Mouse (Mus musculus): ENCODE data around the gene Duoxa2. TPM values are rescaled to one million over a fixed set of nuclear protein-coding genes. Genes with fewer than 3 reads are reported as not detected.

Gene Duoxa2
- total and polyA plus RNA-seq, 2 experiments = 0.09 TPM; not detected in 1

DNA sequence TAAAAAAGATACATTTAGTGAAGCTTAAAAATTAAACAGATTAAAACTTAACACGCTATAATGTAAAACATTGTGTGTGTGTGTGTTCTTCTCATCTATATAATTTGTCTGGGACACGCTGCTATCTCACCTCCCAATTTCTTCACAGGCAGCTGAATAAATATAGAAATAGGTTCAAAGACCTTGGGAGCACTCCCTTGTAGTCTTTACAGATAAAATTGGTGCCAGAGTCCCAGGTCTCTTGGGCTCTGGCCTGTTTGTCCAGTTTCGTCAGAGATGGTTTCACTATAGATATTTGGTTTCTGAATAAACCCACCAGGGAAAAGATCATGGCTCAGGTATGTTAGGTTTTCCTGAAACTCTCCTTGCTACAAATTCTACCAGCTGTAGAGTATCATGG lies 19.9 kb upstream of the Duoxa2 start:
- 23% methylated on average over 3 of the region's 3 CpGs for WGBS
- Histone ChIP-seq H3K4me1 (ENCODE audit: control insufficient read depth, insufficient read depth, low read length) (peaks cover 1% of the 10 kb centered on the region; the same call in 1 of the 2 replicates), H3K4me3 (ENCODE audit: insufficient read depth, low read depth, low read length) (no peak overlapping the region), H3K79me2 (ENCODE audit: control insufficient read depth, insufficient read depth, low read length) (no peaks in the 10 kb centered on the region), H3K27me3 (ENCODE audit: control insufficient read depth, insufficient read depth, low read length) (no peaks in the 10 kb centered on the region), H3K9ac (ENCODE audit: low read depth, low read length) (no peak overlapping the region), H3K27ac (replicated peaks; ENCODE audit: insufficient read depth, low read depth, low read length) (no peak overlapping the region), H3K36me3 (ENCODE audit: control insufficient read depth, insufficient read depth, low read length) (no peaks in the 10 kb centered on the region)
- no peak for TF ChIP-seq POLR2A (IDR thresholded peaks at IDR 0.05; ENCODE audit: extremely low read depth, insufficient read depth, low read length)
- TF ChIP-seq CTCF (IDR thresholded peaks at IDR 0.05; ENCODE audit: low read depth, low read length) = no peak
- DNase-seq (ENCODE audit: extremely low read depth, low read depth, low spot score) = peak; percentile 65

DNA sequence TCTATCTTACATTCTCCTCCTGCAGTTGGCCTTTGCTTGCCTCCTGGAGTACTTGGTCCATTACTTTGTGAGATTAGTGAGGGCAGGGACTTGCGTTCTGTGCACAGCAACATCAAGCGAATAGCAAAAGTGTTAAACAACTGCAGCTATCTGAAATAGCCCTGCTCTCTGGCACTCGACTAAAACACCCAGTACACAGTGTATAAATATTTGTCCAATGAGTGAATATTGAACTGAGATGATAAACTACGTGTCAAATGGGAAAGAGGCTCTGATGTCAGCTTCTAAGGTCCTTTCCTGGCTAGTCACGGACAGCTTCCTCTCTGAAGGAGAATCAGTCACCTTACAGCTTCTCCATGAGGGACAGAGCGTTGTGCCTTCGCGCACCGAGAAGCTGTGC lies 14.6 kb upstream of the Duoxa2 start:
- no peak overlapping the region for H3K27ac ChIP-seq (replicated peaks; ENCODE audit: insufficient read depth, low read depth, low read length)
- H3K9ac ChIP-seq (ENCODE audit: low read depth, low read length) = no peak overlapping the region
- TF ChIP-seq POLR2A (IDR thresholded peaks at IDR 0.05; ENCODE audit: extremely low read depth, insufficient read depth, low read length) (no peak), CTCF (IDR thresholded peaks at IDR 0.05; ENCODE audit: low read depth, low read length) (no peak)
- 49% methylated on average over 9 of the region's 9 CpGs for WGBS
- H3K4me1 ChIP-seq (ENCODE audit: control insufficient read depth, insufficient read depth, low read length) = no peaks in the 10 kb centered on the region
- no peak for DNase-seq (ENCODE audit: extremely low read depth, low read depth, low spot score)
- H3K36me3 ChIP-seq (ENCODE audit: control insufficient read depth, insufficient read depth, low read length) = no peaks in the 10 kb centered on the region
- H3K4me3 ChIP-seq (ENCODE audit: insufficient read depth, low read depth, low read length) = no peak overlapping the region
- H3K79me2 ChIP-seq (ENCODE audit: control insufficient read depth, insufficient read depth, low read length) = no peaks in the 10 kb centered on the region
- H3K27me3 ChIP-seq (ENCODE audit: control insufficient read depth, insufficient read depth, low read length) = no peaks in the 10 kb centered on the region

DNA sequence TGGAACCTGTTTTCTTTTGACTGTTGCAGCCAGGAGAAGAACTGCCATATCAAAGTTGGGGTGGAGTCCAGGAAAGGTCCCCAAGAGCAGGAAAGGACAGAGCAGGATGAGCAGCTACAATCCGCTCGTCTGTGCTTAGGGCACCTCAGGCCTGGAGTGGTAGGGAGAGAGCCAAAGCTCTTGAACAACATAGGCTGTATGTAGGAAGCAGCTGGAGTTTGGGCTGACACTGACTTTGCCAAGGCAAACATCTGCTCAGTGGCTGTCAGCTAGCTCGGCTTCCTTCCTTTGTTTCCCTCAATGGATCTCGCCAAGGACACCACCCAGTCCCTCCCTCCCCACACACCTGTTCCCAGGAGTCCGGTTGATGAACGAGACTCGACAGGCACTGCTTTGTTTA lies 12.6 kb upstream of the Duoxa2 start:
- no peaks in the 10 kb centered on the region for H3K36me3 ChIP-seq (ENCODE audit: control insufficient read depth, insufficient read depth, low read length)
- WGBS = 45% methylated on average over 7 of the region's 7 CpGs
- no peaks in the 10 kb centered on the region for H3K4me1 ChIP-seq (ENCODE audit: control insufficient read depth, insufficient read depth, low read length)
- H3K79me2 ChIP-seq (ENCODE audit: control insufficient read depth, insufficient read depth, low read length) = no peaks in the 10 kb centered on the region
- no peak overlapping the region for H3K4me3 ChIP-seq (ENCODE audit: insufficient read depth, low read depth, low read length)
- no peak for TF ChIP-seq POLR2A (IDR thresholded peaks at IDR 0.05; ENCODE audit: extremely low read depth, insufficient read depth, low read length)
- TF ChIP-seq CTCF (IDR thresholded peaks at IDR 0.05; ENCODE audit: low read depth, low read length) = no peak
- no peak overlapping the region for H3K9ac ChIP-seq (ENCODE audit: low read depth, low read length)
- DNase-seq (ENCODE audit: extremely low read depth, low read depth, low spot score) = no peak
- no peak overlapping the region for H3K27ac ChIP-seq (replicated peaks; ENCODE audit: insufficient read depth, low read depth, low read length)
- no peaks in the 10 kb centered on the region for H3K27me3 ChIP-seq (ENCODE audit: control insufficient read depth, insufficient read depth, low read length)

DNA sequence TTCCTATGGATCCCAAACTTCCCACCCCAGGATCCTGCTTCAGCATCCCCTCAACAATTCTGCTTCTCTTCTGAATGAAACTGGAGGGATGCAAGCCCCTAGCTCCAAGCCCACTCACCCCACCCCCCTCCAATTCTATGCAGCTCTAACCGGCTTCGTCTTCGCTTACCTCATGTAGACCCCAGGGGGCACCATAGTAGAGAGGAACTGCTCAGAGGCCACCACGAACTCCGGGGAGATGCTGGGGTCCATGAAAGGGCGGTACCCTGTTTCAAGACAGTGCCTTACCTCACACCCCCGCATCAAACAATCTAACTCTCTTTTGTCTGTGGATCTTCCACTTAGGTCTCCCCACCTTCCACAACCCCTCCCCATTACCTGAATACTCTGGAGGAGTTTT lies 3.8 kb upstream of the Duoxa2 start:
- Histone ChIP-seq H3K36me3 (ENCODE audit: control insufficient read depth, insufficient read depth, low read length) (no peaks in the 10 kb centered on the region), H3K27ac (replicated peaks; ENCODE audit: insufficient read depth, low read depth, low read length) (no peak overlapping the region), H3K9ac (ENCODE audit: low read depth, low read length) (no peak overlapping the region), H3K4me3 (ENCODE audit: insufficient read depth, low read depth, low read length) (no peak overlapping the region), H3K27me3 (ENCODE audit: control insufficient read depth, insufficient read depth, low read length) (peaks cover 23% of the 10 kb centered on the region), H3K4me1 (ENCODE audit: control insufficient read depth, insufficient read depth, low read length) (peaks cover 7% of the 10 kb centered on the region), H3K79me2 (ENCODE audit: control insufficient read depth, insufficient read depth, low read length) (no peaks in the 10 kb centered on the region)
- WGBS = 8% methylated on average over 7 of the region's 7 CpGs
- TF ChIP-seq POLR2A (IDR thresholded peaks at IDR 0.05; ENCODE audit: extremely low read depth, insufficient read depth, low read length) = no peak
- no peak for TF ChIP-seq CTCF (IDR thresholded peaks at IDR 0.05; ENCODE audit: low read depth, low read length)
- no peak for DNase-seq (ENCODE audit: extremely low read depth, low read depth, low spot score)

DNA sequence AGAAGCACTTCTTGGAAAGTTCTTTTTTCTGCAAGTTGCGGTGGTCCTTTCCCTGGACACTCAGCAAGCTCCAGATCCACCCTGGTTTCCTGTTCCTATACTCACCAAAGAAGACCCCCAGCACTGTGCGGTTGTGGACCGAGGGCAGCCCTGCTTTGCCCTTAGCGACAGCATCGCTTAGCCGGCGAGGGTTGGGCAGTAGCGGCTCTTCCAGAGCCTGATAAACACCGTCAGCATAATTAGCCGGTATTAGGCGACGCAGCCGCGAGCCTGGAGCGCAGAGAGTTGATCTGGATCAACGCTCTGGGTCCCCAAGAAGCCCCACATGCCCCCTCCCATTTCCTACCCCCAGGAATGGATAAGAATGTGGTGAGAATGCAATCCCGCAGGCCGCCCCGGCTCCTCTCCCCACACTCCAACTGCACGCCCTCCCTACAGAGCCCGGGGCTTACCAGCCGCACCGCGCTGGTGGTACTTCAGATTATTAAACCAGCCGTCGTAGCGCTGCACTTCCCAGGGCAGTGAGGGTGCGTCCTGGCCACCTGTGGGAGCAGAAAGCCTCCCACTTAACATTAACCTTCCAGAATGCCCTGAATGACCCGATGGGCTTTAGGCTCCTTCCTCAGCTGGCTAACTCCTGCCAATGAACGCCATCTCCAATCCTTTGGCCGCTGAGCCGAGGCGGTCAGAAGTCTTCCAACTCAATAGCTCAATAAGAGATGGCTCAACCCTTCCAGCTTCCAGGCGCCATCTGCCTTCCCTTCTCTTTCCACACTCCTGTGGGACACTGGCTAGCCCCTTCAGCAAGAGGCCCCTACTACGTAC lies 1.2 kb upstream of the Duoxa2 start:
- H3K27me3 ChIP-seq (ENCODE audit: control insufficient read depth, insufficient read depth, low read length) = peaks cover 40% of the 10 kb centered on the region
- no peaks in the 10 kb centered on the region for H3K79me2 ChIP-seq (ENCODE audit: control insufficient read depth, insufficient read depth, low read length)
- no peak overlapping the region for H3K27ac ChIP-seq (replicated peaks; ENCODE audit: insufficient read depth, low read depth, low read length)
- H3K4me3 ChIP-seq (ENCODE audit: insufficient read depth, low read depth, low read length) = no peak overlapping the region
- TF ChIP-seq CTCF (IDR thresholded peaks at IDR 0.05; ENCODE audit: low read depth, low read length) (no peak), POLR2A (IDR thresholded peaks at IDR 0.05; ENCODE audit: extremely low read depth, insufficient read depth, low read length) (no peak)
- no peaks in the 10 kb centered on the region for H3K36me3 ChIP-seq (ENCODE audit: control insufficient read depth, insufficient read depth, low read length)
- H3K4me1 ChIP-seq (ENCODE audit: control insufficient read depth, insufficient read depth, low read length) = peaks cover 15% of the 10 kb centered on the region
- DNase-seq (ENCODE audit: extremely low read depth, low read depth, low spot score) = no peak
- WGBS = 5% methylated on average over 35 of the region's 35 CpGs
- no peak overlapping the region for H3K9ac ChIP-seq (ENCODE audit: low read depth, low read length)

DNA sequence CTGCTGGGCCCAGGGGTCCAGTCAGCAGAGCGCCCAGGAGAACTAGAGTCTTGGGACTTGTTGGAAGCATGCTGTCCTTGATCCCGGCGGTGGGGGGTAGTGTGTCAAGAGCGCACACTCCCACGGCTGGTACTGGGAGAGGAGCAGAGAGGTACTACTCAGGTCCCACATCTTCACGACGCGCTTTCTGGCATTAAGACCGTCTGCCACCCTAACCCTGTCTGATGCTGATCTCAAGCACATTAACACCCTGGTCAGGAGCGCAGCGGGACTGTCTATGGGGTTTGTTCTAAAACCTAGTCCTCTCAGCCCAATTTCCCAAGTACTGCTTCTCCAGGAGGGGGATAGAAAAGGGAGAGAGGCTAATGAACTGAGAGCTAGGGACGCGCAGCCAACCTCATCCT lies 602 bp upstream of the Duoxa2 start, which contains the start of gene Duox2:
Gene Duox2, minus strand, starts transcription at position 354 of the 404 bp plus-strand sequence.
- Histone ChIP-seq H3K9ac (ENCODE audit: low read depth, low read length) (no peak within 1 kb of the TSS), H3K27me3 (ENCODE audit: control insufficient read depth, insufficient read depth, low read length) (peaks cover 40% of the 10 kb centered on the region), H3K4me3 (ENCODE audit: insufficient read depth, low read depth, low read length) (no peak within 1 kb of the TSS; the same call in 1 of the 2 replicates)

More for the DNA sequence above, 602 bp upstream of the Duoxa2 start, which contains the start of gene Duox2:
- TF ChIP-seq POLR2A (IDR thresholded peaks at IDR 0.05; ENCODE audit: extremely low read depth, insufficient read depth, low read length) = no peak
- no peak for TF ChIP-seq CTCF (IDR thresholded peaks at IDR 0.05; ENCODE audit: low read depth, low read length)
- no peak for DNase-seq (ENCODE audit: extremely low read depth, low read depth, low spot score)
- Histone ChIP-seq H3K79me2 (ENCODE audit: control insufficient read depth, insufficient read depth, low read length) (no peaks in the 10 kb centered on the region), H3K4me1 (ENCODE audit: control insufficient read depth, insufficient read depth, low read length) (peaks cover 15% of the 10 kb centered on the region), H3K27ac (replicated peaks; ENCODE audit: insufficient read depth, low read depth, low read length) (no peak within 1 kb of the TSS), H3K36me3 (ENCODE audit: control insufficient read depth, insufficient read depth, low read length) (no peaks in the 10 kb centered on the region)
- 8% methylated on average over 13 of the region's 13 CpGs for whole genome bisulfite sequencing
